Mouse (Mus musculus): ENCODE data around the gene Smok3b.

- TF ChIP-seq GATA1 (IDR thresholded peaks at IDR 0.05; ENCODE audit: low read length) (no peak), TAL1 (IDR thresholded peaks at IDR 0.05; ENCODE audit: low read length) (no peak)
Observed at GRCm38 (mm10) chr5:138092771-138093170, 71.5 kb downstream of the Smok3b start.
